Mouse (Mus musculus) C2C12 (cell line): ENCODE measurements around the gene Thrap3.
"Not testable (repeated sequence)": the region's sequence is repeated elsewhere in the genome, so short reads cannot be mapped to it uniquely, and the experiment has no call there.

ENCODE experiments used
- CTCF ChIP-seq: IDR thresholded peaks from one replicate; pipeline ENCODE4 v1.5.1; 2011; ENCODE audit not compliant: control insufficient read depth, insufficient read depth, insufficient read length
- FOSL1 ChIP-seq: IDR thresholded peaks from one replicate; pipeline ENCODE4 v1.8.0; 2011; ENCODE audit warnings: mild to moderate bottlenecking, low read length; ENCODE audit not compliant: poor library complexity, insufficient read depth, severe bottlenecking
- MAX ChIP-seq: IDR thresholded peaks from one replicate; pipeline ENCODE4 v1.6.1; 2011; ENCODE audit warnings: mild to moderate bottlenecking, control low read depth
- MYOG ChIP-seq: IDR thresholded peaks from one replicate; pipeline ENCODE4 v1.6.1; 2011; ENCODE audit not compliant: control insufficient read depth, insufficient read length; ENCODE audit errors: extremely low read depth
- USF1 ChIP-seq: IDR thresholded peaks from one replicate; pipeline ENCODE4 v1.6.1; 2011; ENCODE audit warnings: low read depth, mild to moderate bottlenecking, control low read depth, moderate library complexity

DNA sequence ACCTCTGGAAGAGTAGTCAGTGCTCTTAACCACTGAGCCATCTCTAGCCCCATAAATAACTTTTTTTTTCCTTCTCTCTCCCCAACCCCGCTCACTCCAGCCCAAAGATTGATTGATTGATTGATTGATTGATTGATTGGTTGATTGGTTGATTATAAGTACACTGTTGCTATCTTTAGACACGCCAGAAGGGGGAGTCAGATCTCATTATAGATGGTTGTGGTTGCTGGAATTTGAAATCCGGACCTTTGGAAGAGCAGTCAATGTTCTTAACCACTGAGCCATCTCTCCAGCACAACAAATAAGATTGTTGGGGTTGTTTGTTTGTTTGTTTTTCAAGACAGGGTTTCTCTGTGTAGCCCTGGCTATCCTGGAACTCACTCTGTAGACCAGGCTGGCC, 17.0 kb upstream of the Thrap3 start:
- not testable (repeated sequence) for TF ChIP-seq CTCF, USF1, FOSL1, MYOG, MAX
